Mouse (Mus musculus) heart, postnatal 14 days (tissue): ENCODE data around the gene Agbl4. TPM values are rescaled to one million over a fixed set of nuclear protein-coding genes. Genes with fewer than 3 reads are reported as not detected.

Experiments
- DNase-seq, 2 experiments: peaks; one replicate each; pipeline ENCODE4 v3.0.0; 2021 to 2022
- intact Hi-C: fragments of 180-260 bp; cut with DNase I; formaldehyde crosslinking; loops from one replicate; pipeline ENCODE4 v1.15.1; 2025
- total RNA-seq, 2 experiments: library from RNA; stranded (reverse); gene quantifications; 2 replicates each; pipeline ENCODE4 v1.2.3; 2021

The Agbl4 gene
- total RNA-seq, 2 experiments from 2014 or later = 0.51 to 0.79 TPM

DNA sequence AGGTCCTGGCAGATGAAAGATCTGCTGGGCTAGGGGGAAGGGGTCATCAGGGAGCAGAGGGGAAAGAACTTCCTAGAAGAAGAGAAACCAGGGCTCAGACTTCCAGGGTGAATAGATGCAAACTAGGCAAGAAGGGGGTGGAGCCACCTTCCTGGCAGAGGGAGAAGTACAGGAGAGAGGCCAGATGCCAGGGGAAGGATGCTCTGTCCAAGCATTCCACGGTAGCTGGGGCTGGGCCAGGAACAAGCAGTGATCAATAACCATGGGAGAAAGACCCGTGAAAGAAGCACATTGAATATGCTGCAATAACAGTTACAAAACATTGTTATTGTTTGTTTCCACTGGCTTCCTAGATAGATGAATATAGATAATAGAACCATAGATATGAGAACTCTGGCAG, 1224.4 kb downstream of the Agbl4 start:
- no peak for DNase-seq
- intact Hi-C loops = no loop called here

DNA sequence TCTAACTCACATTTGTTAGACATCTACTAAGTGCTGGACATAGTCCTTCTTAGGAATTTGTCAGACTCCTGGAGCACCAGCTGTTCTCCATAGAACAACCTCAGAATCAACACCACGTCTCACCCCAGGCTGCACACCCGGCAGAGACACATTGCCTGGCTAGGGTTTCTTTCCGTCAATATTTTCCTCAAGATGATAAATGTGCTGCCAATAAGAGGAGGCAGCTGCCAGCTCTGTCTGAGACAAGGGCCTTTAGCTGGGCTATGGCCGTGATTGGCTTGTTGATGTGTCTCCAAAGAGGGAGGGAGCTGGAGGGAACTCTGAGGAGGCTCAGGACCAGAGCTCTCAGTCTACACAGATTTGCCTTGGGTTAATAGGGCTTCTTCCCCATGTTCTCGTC, 1227.5 kb downstream of the Agbl4 start:
- peak; percentile 42 to 54 for DNase-seq
- intact Hi-C loops = no loop called here

GRCm38 (mm10) chr4:111626118-111626830, 1228.8 kb downstream of the Agbl4 start:
- intact Hi-C loops = loop anchor here (1.0 to 2.0 kb wide), 3 partner anchors 130 to 1575 kb away; no protein-coding TSS in a partner anchor
- peak; percentile 71 to 83 for DNase-seq

DNA sequence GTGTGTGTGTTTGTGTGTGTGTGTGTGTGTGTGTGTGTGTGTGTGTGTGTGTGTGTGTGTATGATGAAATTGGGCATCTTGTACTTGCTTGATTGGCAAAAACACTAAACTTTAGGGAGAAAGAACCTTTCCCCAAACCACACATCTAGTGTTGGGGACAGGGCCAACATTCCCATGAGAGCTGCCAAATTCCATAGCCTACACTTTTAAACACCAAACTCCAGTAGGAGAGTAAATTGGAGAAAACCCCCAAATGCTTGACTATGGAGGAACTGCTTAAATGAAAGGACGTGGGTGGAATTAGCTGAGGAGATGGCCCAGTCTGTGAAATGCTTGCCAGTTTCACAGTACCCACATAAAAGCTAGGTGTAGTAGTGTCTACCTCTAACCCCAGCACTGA, 1235.2 kb downstream of the Agbl4 start:
- intact Hi-C loops = no loop called here
- no peak for DNase-seq

GRCm38 (mm10) chr4:111635538-111636124, 1238.2 kb downstream of the Agbl4 start:
- intact Hi-C loops = no loop called here
- no peak for DNase-seq

- intact Hi-C loops = no loop called here
- no peak for DNase-seq
Observed at GRCm38 (mm10) chr4:111638948-111639708, 1241.7 kb downstream of the Agbl4 start.

- no peak for DNase-seq
- intact Hi-C loops = no loop called here
Observed at GRCm38 (mm10) chr4:111645117-111645830, 1247.8 kb downstream of the Agbl4 start.

DNA sequence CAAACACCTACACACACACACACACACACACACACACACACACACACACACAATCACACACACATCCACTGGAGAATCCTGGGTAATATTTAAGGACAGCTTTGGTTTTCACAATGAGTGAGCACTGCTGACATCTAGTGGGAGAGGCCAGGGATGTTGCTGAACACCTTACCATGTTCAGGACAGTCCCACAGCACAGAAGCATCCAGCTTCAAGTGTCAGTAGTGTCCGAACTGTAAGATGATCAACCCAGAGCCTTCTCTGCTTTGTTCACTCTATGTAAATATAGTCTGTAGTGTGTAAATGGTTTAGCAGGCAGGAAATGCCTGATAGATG, 1248.3 kb downstream of the Agbl4 start:
- intact Hi-C loops = no loop called here
- no peak for DNase-seq

DNA sequence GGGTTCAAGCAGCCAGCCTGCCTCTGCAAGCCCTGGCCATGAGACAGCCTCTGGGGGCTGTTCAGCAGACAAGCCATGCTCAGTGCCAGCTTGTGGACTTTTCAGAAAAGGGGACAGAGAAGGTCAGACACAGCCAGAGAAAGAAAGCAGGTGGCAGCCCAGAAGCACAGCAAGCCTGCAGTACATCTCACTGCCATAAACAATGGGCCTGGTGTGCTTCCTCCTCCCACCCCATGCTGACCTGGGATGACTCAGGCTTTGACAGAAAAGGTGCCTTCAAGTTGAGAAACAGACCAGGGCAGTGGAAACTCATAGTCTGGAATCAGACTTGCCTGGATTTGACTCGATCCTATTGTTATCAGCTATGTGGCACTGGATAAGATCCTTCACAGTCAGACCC, 1256.0 kb downstream of the Agbl4 start:
- intact Hi-C loops = no loop called here
- DNase-seq = no peak

DNA sequence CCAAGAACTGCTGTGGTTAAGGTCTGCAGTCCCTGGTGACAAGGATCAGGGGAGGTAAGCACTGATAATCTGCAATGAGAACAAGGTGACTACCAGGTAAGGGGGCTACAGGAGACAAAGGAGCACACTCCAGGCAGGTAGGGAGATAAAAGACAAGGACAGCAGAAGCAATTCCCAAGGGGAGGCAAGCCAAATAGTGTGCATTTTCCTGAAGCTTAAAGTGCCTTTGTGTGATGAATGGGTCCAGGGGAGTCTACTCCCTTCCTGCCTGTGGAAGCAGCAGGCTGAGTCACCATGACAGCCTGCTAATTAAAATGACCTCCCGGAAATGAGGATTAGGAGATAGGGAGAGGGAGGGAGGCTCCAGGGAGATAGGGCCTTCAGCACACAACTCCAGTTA, 1266.3 kb downstream of the Agbl4 start:
- DNase-seq = peak in 1 of 2 experiments; percentile 5
- intact Hi-C loops = no loop called here

DNA sequence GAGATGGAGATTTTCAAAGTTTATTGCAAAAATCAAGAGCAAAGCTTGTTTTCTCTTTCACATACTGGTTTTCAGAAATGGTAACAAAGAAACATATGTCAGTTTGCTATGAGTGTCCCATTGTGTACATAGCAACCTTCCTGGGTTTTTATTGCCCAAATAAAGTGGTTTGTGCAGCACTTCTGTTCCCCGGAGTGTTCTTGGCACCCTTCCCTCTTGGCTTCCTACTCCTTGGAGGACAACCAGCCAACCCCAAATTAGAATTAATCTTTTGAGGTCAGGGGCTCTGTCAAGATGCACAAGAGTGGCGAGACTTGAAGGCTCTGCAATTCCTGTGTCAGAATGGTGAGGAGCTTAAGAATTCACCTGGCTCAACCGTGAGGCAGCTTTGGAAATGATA, 1266.7 kb downstream of the Agbl4 start:
- DNase-seq = peak; percentile 24 to 53
- intact Hi-C loops = no loop called here

DNA sequence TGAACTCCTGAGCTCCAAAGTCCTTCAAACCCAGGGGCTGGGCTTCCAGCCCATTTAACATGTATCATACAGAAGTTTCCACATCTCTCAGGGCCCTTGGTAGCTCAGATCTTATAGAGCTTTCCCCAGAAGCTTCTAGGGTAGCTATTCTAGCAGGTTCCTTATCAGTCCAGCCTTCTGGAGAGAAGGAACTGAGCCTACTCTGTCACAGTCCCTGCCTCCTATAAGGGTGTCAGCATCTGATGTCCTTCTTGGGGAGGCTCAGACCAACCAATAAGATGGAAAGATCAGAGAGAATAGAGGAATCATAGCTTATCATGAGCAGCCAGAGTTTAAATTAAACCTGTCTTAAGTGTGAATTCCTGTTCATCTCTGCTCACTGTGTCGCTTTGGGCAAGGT, 1269.3 kb downstream of the Agbl4 start:
- DNase-seq = no peak
- intact Hi-C loops = no loop called here

GRCm38 (mm10) chr4:111669369-111669768, 1271.9 kb downstream of the Agbl4 start:
- intact Hi-C loops = no loop called here
- no peak for DNase-seq

DNA sequence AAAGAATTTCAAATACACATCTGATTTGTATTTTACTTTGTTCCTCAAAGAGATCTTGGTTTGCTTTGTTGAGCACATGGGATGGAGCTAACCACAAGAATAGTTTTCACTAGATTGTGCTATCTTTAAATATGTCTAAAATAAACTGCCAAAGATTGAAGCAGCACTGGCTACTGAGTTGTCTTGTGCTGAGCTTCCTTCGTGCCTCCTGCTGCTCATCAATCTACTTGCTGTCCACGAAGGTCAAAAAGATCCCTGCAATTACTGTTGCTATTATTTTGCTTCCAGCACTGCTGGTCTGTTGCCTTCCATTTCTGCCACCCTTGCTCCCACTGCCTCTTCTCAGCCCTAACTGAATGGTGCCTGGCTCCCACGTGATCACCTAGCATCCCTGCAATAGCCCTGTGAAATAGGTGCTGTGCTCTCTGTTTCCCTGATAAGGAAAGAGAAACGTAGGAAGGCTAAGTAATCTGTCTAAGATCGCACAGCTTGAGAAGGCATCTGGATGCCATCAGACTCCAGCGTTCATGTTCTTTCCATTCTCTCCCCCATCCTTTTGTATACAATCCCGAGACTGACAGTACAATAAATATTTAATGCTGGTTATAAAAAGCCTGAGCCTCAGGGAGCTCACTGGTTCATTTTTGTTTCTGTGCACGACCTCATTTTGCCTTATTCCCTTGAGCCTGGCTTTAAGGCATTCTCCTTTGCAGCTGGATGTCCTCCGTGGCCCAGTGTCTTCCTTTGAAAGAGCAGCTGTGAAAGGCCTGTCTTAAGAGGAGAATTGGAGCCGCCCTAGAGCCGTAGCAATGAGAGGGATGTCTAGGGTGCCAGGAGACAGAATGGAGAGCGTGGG, 1273.3 kb downstream of the Agbl4 start:
- intact Hi-C loops = no loop called here
- peak; percentile 8 to 20 for DNase-seq

GRCm38 (mm10) chr4:111671440-111671839, 1274.0 kb downstream of the Agbl4 start:
- no peak for DNase-seq
- intact Hi-C loops = no loop called here

DNA sequence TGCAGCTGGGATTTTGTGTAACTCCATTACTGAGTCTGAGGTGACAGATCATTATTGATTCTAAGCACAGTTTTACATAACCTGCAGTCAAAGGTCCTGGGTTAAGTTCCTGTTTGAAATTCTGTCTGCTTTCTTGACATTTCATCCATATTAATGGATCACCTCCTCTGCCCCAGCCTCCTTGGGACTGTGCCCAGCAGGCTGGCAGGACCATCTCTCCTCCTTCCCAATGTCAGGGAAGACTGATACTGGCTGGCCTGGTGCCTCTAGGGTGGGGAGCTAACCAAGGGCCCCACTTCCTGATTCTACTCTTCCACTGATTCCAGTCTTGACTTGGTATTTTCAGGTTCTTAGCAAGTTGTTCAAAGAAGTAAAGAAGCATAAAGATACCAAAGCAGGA, 1276.4 kb downstream of the Agbl4 start:
- intact Hi-C loops = no loop called here
- DNase-seq = no peak

DNA sequence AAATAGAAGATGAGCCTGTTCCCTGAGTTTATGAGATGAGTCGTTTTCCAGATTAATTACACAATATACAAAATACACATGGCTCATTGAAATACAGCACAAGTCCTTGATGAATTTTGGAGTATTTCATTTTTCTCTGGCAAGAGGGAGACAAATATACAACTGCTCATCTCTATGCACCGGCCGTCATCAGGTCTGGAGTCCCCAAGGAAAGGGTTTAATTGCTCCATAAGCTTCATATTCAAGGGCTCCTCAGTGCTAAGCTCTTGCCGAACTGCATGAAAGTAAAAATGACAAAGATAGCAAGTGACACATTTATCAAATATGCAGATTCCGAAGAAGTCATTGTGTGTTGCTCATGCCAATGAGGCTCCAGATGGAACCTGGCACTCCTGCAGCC, 1284.5 kb downstream of the Agbl4 start:
- intact Hi-C loops = no loop called here
- no peak for DNase-seq

DNA sequence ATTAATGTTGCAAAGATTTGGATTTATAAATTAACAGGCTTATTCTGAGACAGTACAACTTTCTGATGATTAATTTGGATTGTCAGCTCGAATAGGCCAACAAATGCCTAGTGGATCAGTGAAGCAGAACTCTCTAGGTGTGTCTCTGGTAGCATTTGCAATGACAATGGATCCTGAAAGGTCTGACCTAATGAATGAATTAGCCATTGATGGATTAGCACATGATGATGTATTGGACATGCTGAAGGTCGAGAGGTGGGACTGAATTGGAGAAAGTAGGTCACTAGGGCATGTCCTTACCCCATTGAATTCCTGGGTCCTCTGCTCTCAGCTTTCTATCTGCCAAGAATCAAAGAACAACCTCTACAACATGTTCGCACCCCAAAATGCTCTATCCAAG, 1285.3 kb downstream of the Agbl4 start:
- intact Hi-C loops = no loop called here
- no peak for DNase-seq

DNA sequence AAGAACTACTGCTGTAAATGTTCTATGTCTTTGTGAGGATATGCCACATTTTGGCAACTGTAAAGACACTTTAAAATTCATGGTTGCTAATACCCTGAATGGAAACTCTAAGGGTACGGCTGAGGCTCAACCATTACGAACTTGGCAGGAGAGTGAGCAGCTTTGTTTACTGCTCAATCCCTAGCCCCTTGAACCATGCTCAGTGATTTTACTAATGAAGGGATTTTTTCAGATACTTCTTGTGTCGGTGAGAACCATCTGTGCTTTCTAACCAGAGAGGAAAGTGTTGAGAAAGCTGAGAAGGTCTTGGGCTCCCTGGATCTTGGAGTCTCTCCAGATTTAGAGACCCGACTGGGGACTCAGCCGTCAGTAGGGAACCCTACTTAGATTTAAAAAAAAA, 1286.4 kb downstream of the Agbl4 start:
- DNase-seq = no peak
- intact Hi-C loops = no loop called here

DNA sequence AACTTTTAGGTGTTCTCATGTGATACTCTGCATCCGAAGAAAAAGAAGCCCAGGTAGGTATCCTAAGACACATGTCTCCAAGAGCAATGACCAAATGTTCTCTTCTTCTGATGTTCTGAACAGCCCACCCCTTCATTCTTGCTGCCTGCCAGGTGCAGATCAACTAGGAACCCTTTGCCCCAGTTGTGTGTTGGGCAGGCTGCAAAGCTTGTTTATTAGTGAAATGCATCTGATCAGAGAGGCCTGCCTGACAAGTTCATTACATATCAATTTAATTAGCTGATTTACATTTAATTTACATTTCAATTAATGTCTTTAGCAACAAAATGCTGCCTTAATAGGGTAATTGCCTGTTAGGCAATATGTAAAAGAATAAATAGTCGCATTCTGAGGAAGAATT, 1288.5 kb downstream of the Agbl4 start:
- intact Hi-C loops = loop anchor here (5.0 kb wide), 1 partner anchor 111 kb away; no protein-coding TSS in a partner anchor
- no peak for DNase-seq
